Mouse (Mus musculus) embryonic facial prominence, embryonic 13.5 days (tissue): Measurements from ENCODE around the gene Slc3a2. TPM values are rescaled to one million over a fixed set of nuclear protein-coding genes. Genes with fewer than 3 reads are reported as not detected.

ENCODE experiments used
- ATAC-seq: fragments of 200-750 bp; cut with Nextera tagmentation; 2 replicates; pipeline ENCODE4 v1.8.0; 2017; ENCODE audit warnings: low read depth; ENCODE audit not compliant: insufficient number of reproducible peaks, insufficient read depth, low FRiP score, low TSS enrichment
- H3K27ac ChIP-seq: fragments of 300-500 bp; sonication (generic); 2 replicates; pipeline ENCODE4 v1.5.1; 2015; ENCODE audit warnings: moderate library complexity, mild to moderate bottlenecking, inconsistent platforms
- H3K27me3 ChIP-seq: fragments of 300-500 bp; sonication (generic); 2 replicates; pipeline ENCODE4 v1.6.1; 2015; ENCODE audit warnings: mild to moderate bottlenecking, inconsistent platforms
- H3K36me3 ChIP-seq: fragments of 300-500 bp; sonication (generic); 2 replicates; pipeline ENCODE4 v1.6.1; 2015; ENCODE audit warnings: mild to moderate bottlenecking, inconsistent platforms
- H3K4me1 ChIP-seq: fragments of 300-500 bp; sonication (generic); 2 replicates; pipeline ENCODE4 v1.6.1; 2015; ENCODE audit warnings: inconsistent platforms
- H3K4me2 ChIP-seq: fragments of 300-500 bp; sonication (generic); 2 replicates; pipeline ENCODE4 v1.6.1; 2015; ENCODE audit warnings: moderate library complexity, mild to moderate bottlenecking, inconsistent platforms
- H3K4me3 ChIP-seq: fragments of 300-500 bp; sonication (generic); 2 replicates; pipeline ENCODE4 v1.5.1; 2015; ENCODE audit warnings: mild to moderate bottlenecking, inconsistent platforms
- H3K9ac ChIP-seq: fragments of 300-500 bp; sonication (generic); 2 replicates; pipeline ENCODE4 v1.6.1; 2015; ENCODE audit warnings: mild to moderate bottlenecking, inconsistent platforms
- H3K9me3 ChIP-seq: fragments of 300-500 bp; sonication (generic); 2 replicates; pipeline ENCODE4 v1.6.1; 2016; ENCODE audit warnings: inconsistent platforms
- WGBS: fragments of 180-500 bp; shearing (Covaris S2); methylation state at CpG from one replicate; pipeline ENCODE4 v1.1.7; 2015; ENCODE audit warnings: mixed read lengths; 5-methylcytosine and 5-hydroxymethylcytosine counted together
- polyA plus RNA-seq: library from polyadenylated mRNA; unstranded; fragments of >200 nt; fragmentation: Nextera tagmentation; extraction: Ambion mirVana; gene quantifications from 2 replicates; pipeline ENCODE4 v1.2.1, GENCODE M21; 2015

Slc3a2 gene
- polyA plus RNA-seq, 1 experiment from 2014 or later = 116 TPM

DNA sequence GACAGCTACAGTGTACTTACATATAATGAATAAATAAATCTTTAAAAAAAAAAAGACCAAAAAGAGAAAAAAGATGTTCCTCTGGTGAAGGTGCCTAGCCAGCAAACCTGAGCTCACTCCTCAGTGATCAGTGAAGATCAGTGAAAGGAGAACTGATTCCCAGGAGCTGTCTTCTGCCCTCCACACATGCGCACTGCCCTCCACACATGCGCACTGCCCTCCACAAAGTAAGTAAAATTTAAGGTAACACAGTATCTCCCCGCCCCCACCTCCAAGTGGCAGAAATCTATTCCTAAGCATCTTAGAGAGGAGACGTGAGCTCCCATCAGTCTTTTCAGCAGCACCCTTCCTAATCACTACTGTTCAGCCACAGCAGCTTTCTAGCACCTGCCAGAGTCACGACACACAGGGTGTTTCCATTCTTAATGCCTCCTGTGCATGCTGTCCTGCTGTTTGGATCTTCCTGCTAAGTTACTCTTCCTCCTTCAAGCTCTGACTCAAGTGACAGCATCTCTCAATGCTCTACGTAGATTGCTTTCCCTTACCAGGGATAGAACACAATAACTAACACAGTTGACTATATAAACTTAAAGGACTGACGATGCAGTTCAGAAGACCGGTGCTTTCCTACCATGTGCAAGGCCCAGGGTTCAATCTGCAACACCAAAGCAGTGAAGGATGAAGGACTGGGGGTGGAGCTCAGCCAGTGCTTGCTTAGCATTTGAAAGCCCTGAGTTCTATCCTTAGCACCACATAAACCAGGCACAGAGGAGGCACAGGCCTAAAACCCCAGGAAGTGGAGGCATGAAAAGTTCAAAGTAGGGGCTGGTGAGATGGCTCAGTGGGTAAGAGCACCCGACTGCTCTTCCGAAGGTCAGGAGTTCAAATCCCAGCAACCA lies 7.1 kb downstream of the Slc3a2 start:
- WGBS = 75% methylated on average over 10 of the region's 10 CpGs
- H3K4me3 ChIP-seq = no peak overlapping the region
- no peak overlapping the region for H3K27ac ChIP-seq

DNA sequence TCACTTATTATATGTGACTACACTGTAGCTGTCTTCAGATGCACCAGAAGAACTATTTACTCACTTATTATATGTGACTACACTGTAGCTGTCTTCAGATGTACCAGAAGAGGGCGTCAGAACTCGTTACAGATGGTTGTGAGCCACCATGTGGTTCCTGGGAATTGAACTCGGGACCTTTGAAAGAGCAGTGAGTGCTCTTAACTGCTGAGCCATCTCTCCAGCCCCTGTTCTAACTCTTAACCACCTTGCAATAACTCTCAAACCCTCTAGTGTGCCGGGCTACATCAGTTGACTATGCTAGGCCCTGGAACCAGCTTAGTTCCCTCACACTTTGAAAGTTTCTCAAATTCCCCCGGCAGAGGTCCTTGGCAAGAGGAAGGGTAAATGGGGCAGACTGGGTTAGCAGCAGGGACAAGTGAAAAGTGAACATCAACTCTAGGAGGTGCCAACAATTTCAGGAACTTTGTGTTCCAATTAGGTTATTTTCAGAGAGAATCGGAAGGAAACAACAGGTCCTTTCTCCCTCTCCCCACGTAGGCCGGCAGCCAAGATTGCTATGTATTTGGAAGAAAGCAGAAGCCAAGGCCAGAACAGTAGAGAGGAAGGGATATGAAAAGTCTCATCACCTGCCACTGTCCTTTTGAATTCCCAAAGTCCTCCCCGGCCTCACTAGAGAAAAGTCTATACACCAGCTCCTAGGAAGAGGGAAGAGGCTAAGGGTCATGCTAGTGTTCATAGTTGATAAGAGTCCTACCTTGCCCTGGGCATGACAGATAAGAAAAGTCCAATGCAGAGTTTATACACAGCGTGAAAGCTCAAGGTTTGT lies 8.3 kb downstream of the Slc3a2 start:
- no peak overlapping the region for H3K27ac ChIP-seq

More for the DNA sequence above, 7.1 kb downstream of the Slc3a2 start:
- 0 out of 2 replicates have a peak, but pooled peaks cover 3% of the 10 kb centered on the region for H3K36me3 ChIP-seq
- H3K4me1 ChIP-seq = peaks cover 16% of the 10 kb centered on the region
- H3K27me3 ChIP-seq = no peaks in the 10 kb centered on the region
- no peak overlapping the region for H3K9ac ChIP-seq
- no peaks in the 10 kb centered on the region for H3K9me3 ChIP-seq
- no peak for ATAC-seq
- H3K4me2 ChIP-seq = no peak overlapping the region

DNA sequence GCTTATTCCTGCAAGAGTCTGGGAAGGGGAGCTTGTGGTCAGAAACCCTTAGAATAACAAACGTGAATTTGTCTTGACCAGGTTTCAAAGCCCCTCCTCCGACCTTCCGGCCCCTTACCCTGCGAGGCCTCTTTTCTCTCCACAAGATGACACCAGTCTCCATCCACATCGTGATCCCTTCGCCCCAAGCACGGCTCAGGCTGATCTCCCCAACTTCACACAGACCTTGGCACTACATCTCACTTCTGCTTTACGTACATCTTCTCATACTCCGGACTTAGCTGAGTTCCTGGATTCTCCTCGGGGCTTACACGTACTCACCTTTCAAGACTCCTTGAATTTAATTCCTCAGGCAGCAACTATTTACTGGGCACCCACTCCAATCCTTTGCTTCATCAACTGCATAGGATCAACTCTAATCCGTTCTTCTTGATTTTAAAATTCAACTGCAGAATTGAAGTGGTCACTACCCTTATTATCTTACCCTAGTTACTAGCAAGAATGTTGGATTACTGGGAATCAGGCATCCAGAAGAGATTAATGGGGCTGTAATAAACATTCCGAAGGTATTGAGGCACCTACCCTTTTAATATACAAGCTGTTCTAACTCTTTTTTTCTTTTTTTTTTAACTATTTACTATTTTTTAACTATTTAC lies 9.0 kb downstream of the Slc3a2 start:
- H3K36me3 ChIP-seq = peaks cover 23% of the 10 kb centered on the region
- peaks cover 27% of the 10 kb centered on the region for H3K4me1 ChIP-seq
- 7% methylated on average over 13 of the region's 13 CpGs for WGBS
- ATAC-seq = no peak
- peak overlapping the region; percentile 78 for H3K4me2 ChIP-seq
- peak overlapping the region; percentile 91 for H3K9ac ChIP-seq
- H3K27me3 ChIP-seq = no peaks in the 10 kb centered on the region
- peak overlapping the region; percentile 96 for H3K27ac ChIP-seq
- H3K9me3 ChIP-seq = no peaks in the 10 kb centered on the region
- peak overlapping the region; percentile 86 for H3K4me3 ChIP-seq

More for the DNA sequence above, 8.3 kb downstream of the Slc3a2 start:
- Histone ChIP-seq H3K36me3 (peaks cover 15% of the 10 kb centered on the region), H3K27me3 (no peaks in the 10 kb centered on the region), H3K4me2 (0 out of 2 replicates have a peak overlapping the region, but pooled peaks have one; percentile 78), H3K4me3 (no peak overlapping the region), H3K9ac (no peak overlapping the region), H3K9me3 (no peaks in the 10 kb centered on the region), H3K4me1 (peaks cover 25% of the 10 kb centered on the region)
- WGBS = 76% methylated on average over 10 of the region's 10 CpGs
- ATAC-seq = no peak

DNA sequence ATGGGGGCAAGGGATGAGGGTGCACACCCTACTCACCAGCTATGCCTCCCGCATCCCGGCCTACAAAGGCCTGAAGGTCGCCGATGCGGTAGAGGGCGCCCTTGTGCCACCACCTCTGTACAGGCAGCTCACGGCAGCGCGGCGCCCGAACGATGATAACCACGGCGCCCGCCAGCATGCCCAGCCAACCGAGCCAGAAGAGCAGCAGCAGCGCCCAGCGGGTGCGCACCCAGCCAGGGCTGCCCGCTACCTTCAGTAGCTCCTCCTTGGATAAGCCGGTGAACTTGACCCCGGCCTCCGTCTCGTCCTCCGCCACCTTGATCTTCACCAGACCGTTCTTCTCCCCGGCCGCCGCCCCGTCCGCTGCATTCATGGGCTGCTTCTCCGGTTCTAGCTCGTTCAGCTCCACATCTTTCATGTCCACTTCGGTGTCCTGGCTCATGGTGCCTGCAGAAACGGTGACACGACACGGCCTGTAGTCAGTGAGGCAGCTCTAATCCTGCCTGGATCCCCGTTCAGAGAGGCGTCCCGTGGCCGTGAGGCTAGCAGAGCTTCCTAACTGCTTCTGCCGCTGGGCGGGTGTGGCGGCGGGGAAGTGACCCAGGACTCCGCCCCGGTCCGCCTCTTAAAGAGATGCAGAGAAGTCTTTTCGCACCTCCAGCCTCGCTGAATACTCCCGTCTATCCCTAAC lies 9.7 kb downstream of the Slc3a2 start:
- peak overlapping the region; percentile 91 for H3K9ac ChIP-seq
- under 1% methylated on average over 51 of the region's 51 CpGs for WGBS
- peak; percentile 86 for ATAC-seq

DNA sequence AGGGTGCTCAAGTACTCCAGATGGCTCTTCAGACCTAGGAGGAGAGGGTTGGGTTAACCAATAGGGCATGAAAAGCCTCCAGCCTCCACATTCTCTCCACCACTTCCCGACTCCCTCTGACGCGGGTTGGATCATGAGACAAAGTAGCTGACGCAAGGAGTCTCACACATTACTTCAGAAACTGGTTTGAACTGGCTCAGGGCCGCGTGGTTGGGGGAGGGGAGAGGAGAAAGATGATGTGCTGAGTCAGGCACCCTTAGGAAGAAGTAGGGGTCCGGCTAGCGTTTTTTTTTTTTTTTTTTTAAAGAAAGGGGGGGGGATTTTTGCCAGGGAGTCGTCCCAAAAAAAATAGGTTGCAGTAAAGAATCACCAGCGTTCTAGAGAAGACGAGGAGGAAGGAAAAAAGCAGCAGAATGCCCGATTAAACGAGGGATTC lies 10.3 kb downstream of the Slc3a2 start:
- H3K27ac ChIP-seq = peak overlapping the region; percentile 96
- H3K36me3 ChIP-seq = peaks cover 35% of the 10 kb centered on the region
- H3K4me2 ChIP-seq = peak overlapping the region; percentile 78
- ATAC-seq = 0 out of 2 replicates have a peak, but pooled peaks have one; percentile 16
- H3K9ac ChIP-seq = peak overlapping the region; percentile 91
- peaks cover 30% of the 10 kb centered on the region for H3K4me1 ChIP-seq
- peak overlapping the region; percentile 86 for H3K4me3 ChIP-seq
- no peaks in the 10 kb centered on the region for H3K27me3 ChIP-seq
- under 1% methylated on average over 13 of the region's 13 CpGs for WGBS
- no peaks in the 10 kb centered on the region for H3K9me3 ChIP-seq

More for the DNA sequence above, 9.7 kb downstream of the Slc3a2 start:
- Histone ChIP-seq H3K4me3 (peak overlapping the region; percentile 86), H3K4me1 (peaks cover 30% of the 10 kb centered on the region), H3K9me3 (no peaks in the 10 kb centered on the region), H3K27ac (peak overlapping the region; percentile 96), H3K4me2 (peak overlapping the region; percentile 78), H3K36me3 (peaks cover 29% of the 10 kb centered on the region), H3K27me3 (no peaks in the 10 kb centered on the region)

DNA sequence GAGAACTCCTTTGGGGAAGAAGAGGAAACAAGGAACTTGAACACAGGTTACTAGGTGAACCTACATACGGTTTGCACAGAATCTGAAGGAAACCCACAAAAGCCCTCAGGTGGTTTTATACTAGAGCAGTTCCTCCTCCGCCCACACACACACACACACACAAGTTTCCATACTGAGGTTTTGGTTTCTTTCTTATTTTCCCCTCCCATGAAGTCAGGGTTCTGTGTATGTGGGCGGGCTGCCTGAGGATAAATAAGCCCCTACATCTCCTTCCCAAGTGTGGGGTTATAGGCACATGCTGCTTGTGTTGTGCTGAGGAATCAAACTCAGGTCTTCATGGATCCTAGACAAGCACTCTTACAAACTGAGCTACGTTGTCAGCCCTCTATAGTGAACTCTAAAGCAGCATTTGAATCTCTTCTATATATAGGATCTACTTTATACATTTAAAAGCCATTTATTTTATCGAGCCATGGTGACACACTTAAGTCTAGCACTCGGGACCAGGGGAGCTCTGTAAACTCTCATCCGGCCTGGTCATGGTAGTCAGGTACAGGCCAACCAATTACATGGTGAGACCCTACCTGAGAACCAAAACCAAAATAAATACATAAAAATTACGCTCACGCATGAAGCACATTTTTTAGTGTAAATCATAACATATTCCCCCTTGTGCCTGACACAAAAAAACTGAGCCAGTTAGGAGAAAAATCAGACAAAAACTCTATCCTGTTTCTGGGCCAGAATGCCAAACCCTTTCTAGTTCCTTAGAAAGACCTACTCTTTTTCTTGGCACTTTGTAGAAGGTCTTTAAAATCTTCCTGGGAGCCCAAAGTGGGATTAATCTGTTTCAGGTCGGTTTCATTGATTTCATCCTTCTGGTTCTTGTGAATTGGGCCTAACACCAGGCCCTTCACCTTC lies 11.0 kb downstream of the Slc3a2 start:
- no peak for ATAC-seq
- Histone ChIP-seq H3K36me3 (peaks cover 41% of the 10 kb centered on the region), H3K27me3 (no peaks in the 10 kb centered on the region), H3K9ac (peak overlapping the region; percentile 91), H3K4me3 (peak overlapping the region; percentile 86), H3K4me2 (peak overlapping the region; percentile 78), H3K9me3 (no peaks in the 10 kb centered on the region), H3K4me1 (peaks cover 30% of the 10 kb centered on the region), H3K27ac (peak overlapping the region; percentile 96)
- 44% methylated on average over 10 of the region's 10 CpGs for WGBS

DNA sequence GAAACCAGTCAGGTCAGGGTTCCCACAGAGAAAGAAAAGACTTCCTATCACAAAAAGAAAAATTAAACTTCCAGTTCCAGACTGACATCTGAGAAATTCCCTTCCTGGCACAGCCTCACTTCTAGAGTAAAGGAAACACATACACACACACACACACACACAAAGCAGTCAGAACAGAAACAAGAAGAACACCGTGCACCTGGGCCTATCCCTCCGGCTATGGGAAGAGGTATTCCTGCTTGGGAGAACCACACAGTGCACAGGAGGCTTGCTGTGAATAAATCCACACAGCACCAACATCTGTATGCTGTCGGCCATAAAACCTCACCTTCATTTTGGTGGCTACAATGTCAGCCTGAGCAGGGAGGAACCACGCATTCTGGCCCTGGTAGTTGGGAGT lies 11.7 kb downstream of the Slc3a2 start:
- no peak for ATAC-seq
- Histone ChIP-seq H3K4me1 (peaks cover 30% of the 10 kb centered on the region), H3K9me3 (no peaks in the 10 kb centered on the region), H3K4me3 (peak overlapping the region; percentile 86), H3K27ac (peak overlapping the region; percentile 96; the same call in 1 of the 2 replicates), H3K27me3 (no peaks in the 10 kb centered on the region), H3K9ac (peak overlapping the region; percentile 91), H3K36me3 (peaks cover 47% of the 10 kb centered on the region), H3K4me2 (peak overlapping the region; percentile 78)
- WGBS = 57% methylated on average over 4 of the region's 4 CpGs

DNA sequence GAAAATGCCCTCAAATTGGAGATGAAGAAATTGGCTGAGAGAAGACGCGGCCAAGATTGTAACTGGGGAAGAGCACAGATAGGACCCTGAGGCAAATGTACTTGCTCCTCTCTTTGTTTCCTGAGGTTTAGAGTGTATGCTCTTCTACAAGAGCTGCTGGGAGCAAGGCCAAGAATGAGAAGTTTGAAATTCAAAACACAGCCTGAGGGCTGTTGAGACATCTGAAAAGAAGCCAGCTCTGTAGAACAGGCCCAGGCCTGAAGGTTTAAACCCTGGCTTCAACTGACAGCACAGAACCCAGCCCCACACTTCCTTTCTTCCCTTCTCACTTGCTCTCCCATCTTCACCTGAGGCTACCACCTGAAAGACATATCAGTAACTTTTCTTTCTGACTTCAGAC lies 13.1 kb downstream of the Slc3a2 start:
- peaks cover 30% of the 10 kb centered on the region for H3K4me1 ChIP-seq
- no peaks in the 10 kb centered on the region for H3K27me3 ChIP-seq
- WGBS = 66% methylated on average over 2 of the region's 2 CpGs
- H3K4me2 ChIP-seq = peak overlapping the region; percentile 17; the same call in 1 of the 2 replicates
- no peak overlapping the region for H3K4me3 ChIP-seq
- H3K9ac ChIP-seq = peak overlapping the region; percentile 4; the same call in 1 of the 2 replicates
- H3K27ac ChIP-seq = peak overlapping the region; percentile 56
- no peak for ATAC-seq
- H3K9me3 ChIP-seq = no peaks in the 10 kb centered on the region
- H3K36me3 ChIP-seq = peaks cover 51% of the 10 kb centered on the region

DNA sequence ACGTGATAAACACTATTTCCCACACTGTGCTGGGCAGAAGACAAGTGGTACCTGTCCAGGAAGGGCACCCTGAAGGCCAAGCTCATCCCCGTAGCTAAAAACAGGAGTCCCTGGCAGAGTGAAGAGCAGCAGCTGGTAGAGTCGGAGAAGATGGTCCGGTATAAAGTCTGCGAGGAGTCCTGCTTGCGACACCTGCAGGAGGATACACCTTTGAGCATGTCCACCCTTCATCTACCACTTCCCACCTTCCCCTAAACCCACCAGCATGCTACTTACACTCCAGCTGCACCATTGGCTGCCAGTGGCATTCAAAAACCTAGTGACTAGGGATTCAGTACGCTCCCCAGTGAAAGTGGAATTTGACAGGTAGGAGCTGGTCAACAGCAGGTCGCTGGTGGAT lies 14.2 kb downstream of the Slc3a2 start:
- Histone ChIP-seq H3K27ac (no peak overlapping the region), H3K4me3 (no peak overlapping the region), H3K36me3 (peaks cover 51% of the 10 kb centered on the region), H3K9me3 (no peaks in the 10 kb centered on the region), H3K4me2 (no peak overlapping the region), H3K4me1 (peaks cover 26% of the 10 kb centered on the region), H3K9ac (no peak overlapping the region), H3K27me3 (no peaks in the 10 kb centered on the region)
- WGBS = 91% methylated on average over 8 of the region's 8 CpGs
- no peak for ATAC-seq

DNA sequence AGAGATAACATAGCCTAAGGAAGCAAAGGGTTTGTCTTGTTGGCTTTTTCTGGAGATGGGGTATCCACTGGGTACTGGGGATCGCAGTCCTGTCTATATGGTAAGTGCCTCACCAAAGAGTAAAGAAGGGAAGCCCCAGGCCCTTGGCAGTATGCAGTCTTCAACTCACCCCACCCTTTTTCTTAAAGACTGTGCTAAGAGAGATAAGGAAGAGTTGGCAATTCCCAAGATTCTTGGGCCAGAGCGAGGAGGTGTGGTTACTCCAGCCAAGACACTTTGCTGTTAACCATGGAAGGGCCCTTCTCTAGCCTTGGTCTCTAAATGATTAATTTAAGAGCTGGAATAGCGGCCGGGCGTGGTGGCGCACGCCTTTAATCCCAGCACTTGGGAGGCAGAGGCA lies 16.2 kb downstream of the Slc3a2 start:
- no peak overlapping the region for H3K4me3 ChIP-seq
- H3K9ac ChIP-seq = no peak overlapping the region
- H3K4me1 ChIP-seq = peaks cover 21% of the 10 kb centered on the region
- H3K4me2 ChIP-seq = no peak overlapping the region
- H3K27me3 ChIP-seq = no peaks in the 10 kb centered on the region
- H3K27ac ChIP-seq = no peak overlapping the region
- 93% methylated on average over 7 of the region's 7 CpGs for WGBS
- no peak for ATAC-seq
- peaks cover 51% of the 10 kb centered on the region for H3K36me3 ChIP-seq
- H3K9me3 ChIP-seq = no peaks in the 10 kb centered on the region
